Mouse (Mus musculus) forelimb bud, embryonic 11.5 days (tissue): Measurements from ENCODE around the gene Mre11a.

Experiments used
- DNase-seq: peaks from one replicate; pipeline ENCODE4 v3.0.0-alpha.2; 2012; ENCODE audit warnings: low read depth, low spot score

The Mre11a gene

DNA sequence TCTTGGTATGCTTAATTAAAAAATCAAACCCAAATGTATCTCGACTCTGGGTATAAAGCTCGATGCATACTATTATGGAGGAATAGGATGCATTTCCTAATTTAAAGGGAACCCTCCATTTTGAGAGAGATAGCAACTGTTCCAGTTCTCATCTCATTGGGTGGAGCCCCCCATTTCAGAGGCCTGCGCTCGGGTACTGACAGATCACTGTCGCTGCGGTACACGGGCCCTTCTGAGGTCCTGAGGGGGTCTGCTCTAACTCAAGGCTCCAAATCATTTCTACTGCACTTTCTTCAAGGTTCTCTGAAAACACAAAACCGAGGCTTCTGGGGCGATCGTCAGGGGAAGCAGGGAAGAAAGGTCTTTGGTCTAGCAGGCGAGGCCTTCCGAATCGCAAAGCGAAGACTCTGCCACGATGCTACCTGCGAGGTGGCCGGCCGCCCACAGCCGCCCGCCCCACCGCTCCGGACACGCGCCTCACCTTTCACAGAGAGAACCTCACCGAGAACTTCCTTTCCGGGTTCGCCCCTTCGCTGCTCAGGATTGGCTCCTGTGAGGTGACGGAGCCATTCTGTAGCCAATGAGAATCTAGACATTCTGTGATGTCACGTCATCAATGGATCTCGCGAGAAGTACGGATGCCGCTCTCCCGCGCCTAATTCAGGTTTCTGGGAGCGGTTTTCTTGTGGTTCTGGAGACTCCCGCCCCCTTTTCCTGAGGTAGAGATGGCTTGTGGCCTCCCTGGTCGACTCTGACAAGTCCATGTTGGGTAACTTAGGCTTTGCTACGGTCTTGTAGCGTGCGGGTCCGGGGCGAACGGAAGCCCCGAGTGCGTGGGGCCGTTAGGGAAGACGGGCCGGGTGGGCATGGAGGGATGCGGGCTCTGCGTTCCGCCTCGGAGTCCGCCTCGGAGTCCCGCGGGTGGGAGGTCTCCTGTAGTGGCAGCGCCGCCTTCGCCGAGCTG lies at the start of gene Mre11a, which contains the start of gene Ankrd49:
Mre11a (plus strand) TSS at position 616 of the 964 bp plus-strand sequence.
Ankrd49 (minus strand) TSS at position 818 of the 964 bp plus-strand sequence.
- DNase-seq, result peak; percentile 98

DNA sequence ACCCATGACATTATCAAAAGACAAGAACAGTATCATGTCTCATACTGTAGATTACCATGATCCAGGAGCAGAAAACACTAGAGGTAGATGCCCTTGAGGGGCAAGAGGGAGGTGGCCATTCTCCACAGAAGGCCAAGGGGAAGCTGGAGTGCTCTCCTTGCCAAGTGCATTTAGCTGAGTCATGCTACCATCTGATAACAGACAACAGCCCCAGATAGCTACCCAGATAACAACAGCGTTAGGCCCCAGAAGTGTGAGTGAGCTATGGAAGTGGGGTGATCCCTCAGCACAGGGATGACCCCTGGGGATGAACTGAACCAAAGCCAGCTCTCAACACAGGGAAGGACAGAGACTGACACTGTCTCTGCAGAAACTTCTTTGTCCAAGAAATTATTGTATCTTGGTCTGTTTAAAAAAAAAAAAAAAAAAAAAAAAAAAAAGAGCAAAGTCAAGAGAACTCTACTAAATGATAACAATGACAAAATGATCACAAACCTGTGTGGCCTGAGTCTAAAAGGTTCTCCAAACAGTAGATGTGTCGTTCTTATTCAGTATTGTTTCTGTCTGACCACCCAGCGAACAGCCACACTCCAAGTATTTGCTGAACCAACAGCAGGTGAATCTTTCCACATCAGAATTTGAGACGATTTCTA lies 44.8 kb upstream of the Mre11a start:
- DNase-seq, result no peak

DNA sequence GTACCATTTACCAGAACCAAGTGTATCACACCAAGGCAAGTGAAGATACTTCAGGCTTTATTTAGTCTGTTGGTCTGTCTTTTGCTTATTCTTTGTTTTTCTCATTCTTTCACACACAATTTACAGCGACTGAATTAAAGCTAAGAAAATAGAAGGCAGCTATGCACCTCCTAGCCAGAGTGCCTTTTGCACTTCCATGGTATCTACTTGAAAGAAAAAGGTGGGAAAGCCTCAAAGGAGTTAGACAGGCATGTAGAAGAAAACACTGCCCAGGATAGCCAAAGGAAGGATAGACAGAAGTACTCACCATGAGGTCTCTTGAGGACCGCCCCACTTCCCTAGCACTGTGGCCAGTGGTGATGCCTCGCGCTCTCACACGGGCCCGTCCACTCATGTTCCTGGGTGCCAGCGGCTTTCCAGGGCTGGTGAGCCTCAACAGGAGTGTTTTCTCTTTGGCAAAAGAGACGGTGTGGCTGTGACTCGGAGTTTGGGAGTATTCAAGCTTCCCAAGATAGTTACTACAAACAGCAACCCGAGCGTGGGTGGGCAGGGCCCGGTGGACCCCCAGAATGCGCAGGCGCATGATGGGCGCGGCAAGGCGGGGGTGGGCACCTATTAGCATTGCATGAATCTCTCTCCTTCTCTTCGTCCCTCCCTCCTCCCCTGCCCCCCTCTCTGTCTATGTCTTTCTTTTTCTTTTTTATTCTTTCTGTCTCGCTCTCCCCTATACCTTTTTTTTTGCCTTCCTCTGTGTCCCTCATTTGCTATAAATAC lies 44.1 kb upstream of the Mre11a start, which contains the start of gene Piwil4:
Piwil4 (minus strand) TSS at position 583 of the 774 bp plus-strand sequence.
- DNase-seq, result no peak

- DNase-seq, result no peak
Observed at GRCm38 (mm10) chr9:14750901-14751502, 33.5 kb upstream of the Mre11a start.

GRCm38 (mm10) chr9:14751503-14752000 lies 32.9 kb upstream of the Mre11a start:
- DNase-seq, result no peak

DNA sequence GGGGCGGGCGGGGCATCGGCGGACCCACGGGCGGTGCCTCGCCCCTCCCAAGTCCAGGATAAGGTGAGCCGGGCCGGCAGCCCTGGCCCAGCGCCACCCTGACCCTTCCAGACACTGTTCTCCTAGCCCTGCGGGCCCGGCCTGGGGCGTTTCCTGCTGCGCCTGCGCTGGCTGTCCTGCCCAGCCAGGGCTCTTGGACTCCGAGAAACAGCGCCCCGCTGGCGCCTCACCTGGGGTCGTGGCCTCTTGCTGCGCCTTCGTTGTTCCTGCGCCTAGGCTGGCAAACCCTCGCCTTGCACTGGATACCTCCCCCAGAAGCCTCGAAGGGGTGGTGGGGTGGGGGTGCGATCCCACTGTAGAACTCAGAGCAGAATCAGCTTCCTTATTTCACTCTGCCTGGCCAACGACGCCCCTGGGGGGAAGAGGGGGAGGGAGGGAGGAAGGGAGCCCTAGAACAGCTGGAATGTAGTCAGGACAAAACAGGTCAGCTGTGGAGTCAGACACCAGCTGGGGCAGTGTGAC lies 32.4 kb upstream of the Mre11a start, which contains the start of gene Fut4:
Fut4 (minus strand) TSS at position 393 of the 522 bp plus-strand sequence.
- DNase-seq, result peak; percentile 56

GRCm38 (mm10) chr9:14753947-14754346 lies 30.5 kb upstream of the Mre11a start:
- DNase-seq, result no peak

- no peak for DNase-seq
Observed at GRCm38 (mm10) chr9:14754469-14754868, 30.0 kb upstream of the Mre11a start.

DNA sequence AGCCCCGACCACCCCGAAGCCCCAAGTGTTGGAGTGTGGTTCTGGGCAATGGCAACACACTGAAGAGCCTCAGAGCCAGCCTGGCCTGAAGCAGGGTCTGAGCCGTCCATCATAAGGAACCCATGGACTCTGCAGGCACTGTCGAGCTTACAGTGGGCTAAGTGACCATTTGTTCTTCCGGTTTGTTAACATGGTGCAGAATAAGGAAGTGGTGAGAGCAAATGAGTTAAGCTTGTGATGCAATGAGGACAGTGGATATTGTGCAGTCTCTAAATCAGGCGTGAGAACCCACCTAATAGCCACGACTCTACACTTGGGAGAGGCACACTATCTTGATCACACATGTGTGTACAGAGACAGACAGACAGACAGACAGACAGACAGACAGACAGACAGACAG lies 25.9 kb upstream of the Mre11a start:
- DNase-seq, result no peak

DNA sequence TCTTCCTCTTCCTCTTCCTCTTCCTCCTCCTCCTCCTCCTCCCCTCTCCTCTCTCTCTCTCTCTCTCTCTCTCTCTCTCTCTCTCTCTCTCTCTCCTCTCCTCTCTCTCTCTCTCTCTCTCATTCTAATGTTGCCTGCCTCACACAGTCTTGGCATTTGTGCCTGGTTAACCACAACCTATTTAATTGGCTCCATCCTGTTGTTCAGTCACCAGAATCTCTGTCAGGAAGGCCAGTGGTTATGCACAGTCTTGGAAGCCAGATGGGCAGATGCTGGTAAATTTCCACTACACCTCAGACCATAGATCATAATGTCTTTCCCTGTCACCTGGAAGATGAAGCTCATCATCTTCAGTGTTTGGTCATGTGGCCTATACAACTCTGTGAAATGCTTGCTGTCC lies 25.2 kb upstream of the Mre11a start:
- no peak for DNase-seq

GRCm38 (mm10) chr9:14764765-14765164 lies 19.7 kb upstream of the Mre11a start:
- peak; percentile 61 for DNase-seq

GRCm38 (mm10) chr9:14769811-14770210 lies 14.6 kb upstream of the Mre11a start:
- DNase-seq, result no peak

DNA sequence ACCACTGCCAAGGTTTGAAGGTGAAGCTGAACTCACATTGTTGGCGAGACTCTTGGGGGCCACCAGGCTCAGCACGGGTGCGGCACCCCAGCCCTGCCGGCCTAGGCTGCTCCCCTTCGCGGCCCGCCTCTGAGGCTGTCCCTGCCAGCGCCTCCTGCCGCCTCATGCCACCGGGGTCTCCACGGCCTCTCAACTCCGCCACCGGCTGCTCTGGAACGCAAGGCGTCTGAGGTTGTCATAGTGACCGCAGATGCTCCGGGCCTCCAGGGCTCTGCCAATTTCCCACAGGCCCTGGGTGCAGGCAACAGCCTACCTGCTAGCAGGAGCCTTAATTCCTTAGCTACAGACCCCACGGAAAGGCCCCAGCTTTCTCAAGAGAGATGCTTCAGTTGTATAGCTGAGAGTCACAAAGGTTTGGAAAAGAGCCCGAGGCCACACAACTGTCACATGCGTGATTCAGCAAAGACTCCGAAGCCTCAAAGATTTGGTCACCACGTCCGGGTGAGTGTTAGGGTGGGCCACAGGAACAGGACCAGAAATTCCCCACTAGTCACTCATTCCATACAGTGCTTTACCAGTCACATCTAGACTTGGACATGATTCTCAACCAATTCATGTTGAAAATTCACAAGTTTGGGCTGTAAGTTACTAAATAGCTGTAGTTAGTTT lies 13.5 kb upstream of the Mre11a start, which contains the start of gene 1700012B09Rik:
1700012B09Rik (minus strand) TSS at position 228 of the 669 bp plus-strand sequence.
- no peak for DNase-seq

GRCm38 (mm10) chr9:14772074-14772473 lies 12.4 kb upstream of the Mre11a start:
- no peak for DNase-seq

DNA sequence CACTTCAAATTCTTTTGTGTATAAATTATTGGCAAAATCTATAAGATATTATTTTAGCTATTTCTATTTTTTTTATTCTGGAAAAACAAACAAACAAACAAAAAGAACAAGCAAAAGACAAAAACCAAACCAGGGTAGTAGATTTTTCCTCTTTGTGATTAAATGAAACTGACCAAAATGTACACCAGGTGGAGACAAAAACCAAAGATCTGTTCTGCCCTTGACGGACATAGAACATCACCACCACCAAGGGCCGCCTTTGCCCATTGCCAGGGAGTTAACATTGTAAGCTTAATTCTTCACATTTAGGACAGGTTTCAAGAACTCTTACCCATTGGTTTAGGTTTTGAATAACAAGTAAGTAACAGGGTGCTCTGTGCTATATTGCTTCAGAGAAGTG lies 10.6 kb upstream of the Mre11a start:
- no peak for DNase-seq

DNA sequence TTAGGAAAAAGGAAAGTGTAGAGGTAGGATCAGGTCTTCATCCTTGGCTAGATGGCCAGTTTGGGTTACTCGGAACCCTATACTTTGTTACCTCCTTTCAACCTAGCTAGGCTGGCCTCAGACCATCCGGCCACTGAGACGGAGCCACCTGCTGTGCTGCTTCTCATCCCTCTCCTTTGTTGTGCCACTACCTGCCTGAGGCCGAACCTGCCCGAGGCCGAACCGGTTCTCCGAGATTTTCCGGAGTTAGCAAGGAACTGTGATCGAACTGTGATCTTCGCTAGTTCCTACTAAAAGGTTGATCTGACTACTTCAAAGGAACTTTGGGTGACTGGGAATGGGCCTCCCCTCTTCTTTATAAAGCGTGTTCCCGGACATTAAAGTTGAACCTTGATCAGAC lies 6.1 kb upstream of the Mre11a start:
- no peak for DNase-seq

GRCm38 (mm10) chr9:14787356-14787755 lies 2.9 kb downstream of the Mre11a start:
- DNase-seq, result no peak

GRCm38 (mm10) chr9:14805714-14806113 lies 21.3 kb downstream of the Mre11a start:
- DNase-seq, result no peak

- no peak for DNase-seq
Observed at GRCm38 (mm10) chr9:14806786-14807185, 22.3 kb downstream of the Mre11a start.

DNA sequence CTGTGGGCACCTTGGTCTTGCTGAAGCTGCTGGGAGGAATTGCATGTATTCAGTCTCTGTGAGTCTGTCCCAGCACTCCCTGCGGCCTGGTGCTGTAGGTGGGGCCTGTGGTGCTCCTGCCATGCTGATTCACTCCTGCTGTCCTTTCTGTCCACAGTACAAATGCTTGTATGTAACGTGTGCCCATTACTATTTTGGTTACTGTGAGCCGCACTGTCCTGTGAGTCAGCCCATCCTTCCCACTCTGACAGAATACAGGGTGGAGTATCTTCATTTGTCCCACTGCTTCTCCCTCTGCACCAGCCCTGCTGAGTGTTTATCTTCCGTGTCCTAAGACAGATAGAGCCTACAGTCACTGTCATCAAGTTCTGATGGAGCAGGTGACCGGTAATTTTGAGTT lies 25.7 kb downstream of the Mre11a start:
- no peak for DNase-seq
